Mouse (Mus musculus) lung, embryonic 16.5 days (tissue): ENCODE measurements around the gene Spag16. TPM values are rescaled to one million over a fixed set of nuclear protein-coding genes. Genes with fewer than 3 reads are reported as not detected.

Experiments used
- ATAC-seq: fragments of 200-750 bp; cut with Nextera tagmentation; 2 replicates; pipeline ENCODE4 v1.8.0; 2017; ENCODE audit warnings: low read depth, mild to moderate bottlenecking, moderate library complexity
- H3K27ac ChIP-seq: fragments of 300-500 bp; sonication (generic); 2 replicates; pipeline ENCODE4 v1.5.1; 2014; ENCODE audit warnings: mild to moderate bottlenecking, control low read depth, low read length
- H3K27me3 ChIP-seq: fragments of 300-500 bp; sonication (generic); 2 replicates; pipeline ENCODE4 v1.6.1; 2014; ENCODE audit warnings: low read depth, low read length, mixed read lengths; ENCODE audit not compliant: control insufficient read depth, insufficient read depth
- H3K36me3 ChIP-seq: fragments of 300-500 bp; sonication (generic); 2 replicates; pipeline ENCODE4 v1.6.1; 2014; ENCODE audit warnings: low read length; ENCODE audit not compliant: control insufficient read depth, insufficient read depth
- H3K4me1 ChIP-seq: fragments of 300-500 bp; sonication (generic); replicated peaks from 2 replicates; pipeline ENCODE4 v1.6.1; 2014; ENCODE audit warnings: low read length, mixed read lengths; ENCODE audit not compliant: control insufficient read depth, insufficient read depth
- H3K4me2 ChIP-seq: fragments of 300-500 bp; sonication (generic); 2 replicates; pipeline ENCODE4 v1.6.1; 2014; ENCODE audit warnings: low read depth, low read length, control low read depth
- H3K4me3 ChIP-seq: fragments of 300-500 bp; sonication (generic); 2 replicates; pipeline ENCODE4 v1.5.1; 2014; ENCODE audit warnings: mild to moderate bottlenecking, low read length, control low read depth
- H3K9ac ChIP-seq: fragments of 300-500 bp; sonication (generic); 2 replicates; pipeline ENCODE4 v1.6.1; 2014; ENCODE audit warnings: low read length, control low read depth
- H3K9me3 ChIP-seq: fragments of 300-500 bp; sonication (generic); 2 replicates; pipeline ENCODE4 v1.6.1; 2016; ENCODE audit warnings: low read length; ENCODE audit not compliant: control insufficient read depth
- WGBS: fragments of 180-500 bp; shearing (Covaris S2); extraction: QIAGEN DNeasy Blood & Tissue Kit; methylation state at CpG from one replicate; pipeline ENCODE4 v1.1.7; 2014; 5-methylcytosine and 5-hydroxymethylcytosine counted together
- polyA plus RNA-seq: library from polyadenylated mRNA; unstranded; fragments of >200 nt; fragmentation: Nextera tagmentation; extraction: Ambion mirVana; gene quantifications from 2 replicates; pipeline ENCODE4 v1.2.1, GENCODE M21; 2015

Gene Spag16
- polyA plus RNA-seq, 1 experiment from 2014 or later = 2.2 TPM

DNA sequence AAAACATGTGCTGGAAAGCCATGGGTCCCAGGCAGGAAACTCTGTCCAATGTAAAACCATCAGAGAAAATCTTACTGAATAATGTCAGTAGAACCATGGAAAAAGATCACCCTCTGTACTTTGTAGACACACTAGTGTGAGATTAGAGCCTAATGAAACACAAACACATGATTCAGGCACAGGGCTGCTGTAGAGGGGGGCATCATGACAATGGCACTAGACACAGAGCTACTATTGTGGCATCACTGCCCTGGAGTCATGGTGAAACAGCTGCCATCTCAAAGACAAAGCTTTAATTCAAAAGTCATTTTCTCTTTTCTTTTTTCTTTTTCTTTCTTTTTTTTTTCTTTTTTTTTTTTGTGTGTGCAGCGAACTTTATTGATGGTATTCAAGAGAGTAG is 240.6 kb downstream of the Spag16 start:
- WGBS = 60% methylated on average over 1 of the region's 1 CpGs
- Histone ChIP-seq H3K4me1 (no peaks in the 10 kb centered on the region), H3K27me3 (no peaks in the 10 kb centered on the region), H3K36me3 (no peaks in the 10 kb centered on the region), H3K9ac (no peak overlapping the region), H3K4me2 (no peak overlapping the region), H3K27ac (no peak overlapping the region), H3K9me3 (no peaks in the 10 kb centered on the region), H3K4me3 (no peak overlapping the region)
- no peak for ATAC-seq

DNA sequence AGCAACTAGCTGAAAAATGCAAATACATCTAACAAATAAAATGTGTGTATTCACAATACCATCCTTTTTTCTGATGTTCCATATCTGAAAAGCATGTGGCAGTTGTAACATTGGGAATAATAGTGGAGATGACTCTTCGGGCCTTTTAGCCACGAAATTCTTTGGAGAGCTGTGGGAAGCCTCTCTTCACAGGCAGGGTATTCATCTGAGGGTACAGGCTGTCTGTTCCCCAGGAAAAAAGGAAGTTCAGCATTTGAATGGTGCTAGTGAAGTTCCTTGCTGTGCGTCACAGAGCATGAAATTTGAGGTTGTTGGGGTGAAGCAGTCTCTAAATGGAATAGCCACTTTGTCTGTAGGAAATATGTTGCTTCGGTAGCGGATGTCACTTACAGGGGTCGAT is 246.7 kb downstream of the Spag16 start:
- H3K4me2 ChIP-seq = no peak overlapping the region
- no peak overlapping the region for H3K4me3 ChIP-seq
- 71% methylated on average over 6 of the region's 6 CpGs for WGBS
- no peaks in the 10 kb centered on the region for H3K9me3 ChIP-seq
- no peak overlapping the region for H3K27ac ChIP-seq
- ATAC-seq = no peak
- no peaks in the 10 kb centered on the region for H3K4me1 ChIP-seq
- H3K27me3 ChIP-seq = no peaks in the 10 kb centered on the region
- H3K9ac ChIP-seq = no peak overlapping the region
- H3K36me3 ChIP-seq = no peaks in the 10 kb centered on the region

DNA sequence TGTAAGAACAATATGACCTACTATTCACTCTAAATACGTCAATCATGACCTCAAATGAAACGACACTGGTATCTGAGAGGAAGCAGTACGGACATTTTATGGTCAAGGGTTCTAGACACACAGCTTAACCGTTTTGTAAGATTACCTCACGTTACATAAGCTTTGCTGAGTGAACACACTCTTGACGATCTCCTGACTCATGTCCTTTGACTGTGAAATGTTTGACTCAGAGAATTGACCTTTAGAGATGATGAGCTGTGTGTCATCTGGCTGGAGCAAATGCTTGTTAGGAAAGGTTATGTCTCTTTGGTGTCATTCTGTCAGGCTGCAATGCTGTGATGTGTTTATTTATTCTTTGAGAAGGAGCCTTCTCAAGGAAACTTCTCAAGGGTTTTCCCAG is 252.0 kb downstream of the Spag16 start:
- Histone ChIP-seq H3K4me3 (no peak overlapping the region), H3K9ac (no peak overlapping the region), H3K9me3 (no peaks in the 10 kb centered on the region), H3K4me1 (no peaks in the 10 kb centered on the region), H3K4me2 (no peak overlapping the region), H3K27ac (no peak overlapping the region), H3K27me3 (no peaks in the 10 kb centered on the region), H3K36me3 (no peaks in the 10 kb centered on the region)
- ATAC-seq = no peak
- 36% methylated on average over 6 of the region's 6 CpGs for WGBS

DNA sequence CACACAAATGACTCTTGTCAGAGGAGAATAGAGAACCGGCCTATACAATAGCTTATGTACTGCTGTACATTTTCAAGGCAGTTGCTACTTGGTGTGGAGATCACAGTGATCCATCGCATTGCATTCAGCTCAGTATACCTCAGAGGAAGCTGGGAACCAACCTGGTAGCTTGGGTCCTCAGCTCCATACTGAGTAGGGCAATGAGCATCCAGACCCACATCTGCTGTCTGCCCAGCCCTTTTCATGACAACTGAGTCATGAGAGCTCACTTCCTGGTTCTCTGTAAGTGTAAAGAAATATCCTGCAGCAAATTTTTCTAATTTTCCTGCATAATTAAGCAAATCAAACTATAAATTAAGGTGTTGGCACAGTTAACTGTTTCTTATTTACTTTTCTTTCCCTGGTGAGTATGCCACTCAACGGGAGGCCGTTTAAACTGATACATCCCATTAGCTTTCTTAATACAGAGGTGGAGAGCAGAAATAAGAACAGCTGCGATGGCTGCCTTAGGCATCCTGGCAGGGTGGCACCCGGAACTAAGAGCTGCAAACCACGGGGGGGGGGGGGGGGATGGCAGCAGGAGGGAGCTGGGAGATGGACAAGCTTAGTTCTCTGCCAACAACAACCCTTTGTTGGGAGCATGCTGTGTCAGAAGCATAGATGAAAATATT is 255.6 kb downstream of the Spag16 start:
- no peak for ATAC-seq
- H3K4me2 ChIP-seq = no peak overlapping the region
- 57% methylated on average over 7 of the region's 7 CpGs for WGBS
- no peak overlapping the region for H3K9ac ChIP-seq
- no peak overlapping the region for H3K27ac ChIP-seq
- H3K4me3 ChIP-seq = no peak overlapping the region
- no peaks in the 10 kb centered on the region for H3K27me3 ChIP-seq
- H3K9me3 ChIP-seq = no peaks in the 10 kb centered on the region
- H3K4me1 ChIP-seq = no peaks in the 10 kb centered on the region
- H3K36me3 ChIP-seq = no peaks in the 10 kb centered on the region

DNA sequence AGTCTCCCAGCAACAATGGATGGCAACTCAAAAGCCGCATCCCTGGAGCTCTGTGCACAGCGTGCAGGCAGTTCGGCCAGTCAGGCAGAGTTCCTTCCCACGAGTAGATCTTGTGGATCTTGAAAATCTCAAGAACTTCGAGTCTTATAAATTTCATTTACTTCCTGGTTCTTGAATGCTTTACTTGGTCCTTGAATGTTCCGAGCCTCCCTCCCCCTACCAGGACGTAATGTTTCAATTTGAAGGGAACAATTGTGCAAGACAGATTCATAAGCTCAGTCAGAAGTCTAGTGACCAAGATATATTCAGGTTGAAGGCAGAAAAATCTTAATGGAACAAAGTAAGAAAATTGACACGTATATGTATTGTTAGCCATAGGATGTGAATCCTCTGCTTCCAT is 277.9 kb downstream of the Spag16 start:
- no peak overlapping the region for H3K27ac ChIP-seq
- no peak overlapping the region for H3K4me3 ChIP-seq
- no peaks in the 10 kb centered on the region for H3K36me3 ChIP-seq
- H3K9me3 ChIP-seq = no peaks in the 10 kb centered on the region
- H3K4me1 ChIP-seq = no peaks in the 10 kb centered on the region
- no peak overlapping the region for H3K4me2 ChIP-seq
- ATAC-seq = no peak
- H3K9ac ChIP-seq = no peak overlapping the region
- H3K27me3 ChIP-seq = no peaks in the 10 kb centered on the region
- WGBS = 71% methylated on average over 8 of the region's 8 CpGs

DNA sequence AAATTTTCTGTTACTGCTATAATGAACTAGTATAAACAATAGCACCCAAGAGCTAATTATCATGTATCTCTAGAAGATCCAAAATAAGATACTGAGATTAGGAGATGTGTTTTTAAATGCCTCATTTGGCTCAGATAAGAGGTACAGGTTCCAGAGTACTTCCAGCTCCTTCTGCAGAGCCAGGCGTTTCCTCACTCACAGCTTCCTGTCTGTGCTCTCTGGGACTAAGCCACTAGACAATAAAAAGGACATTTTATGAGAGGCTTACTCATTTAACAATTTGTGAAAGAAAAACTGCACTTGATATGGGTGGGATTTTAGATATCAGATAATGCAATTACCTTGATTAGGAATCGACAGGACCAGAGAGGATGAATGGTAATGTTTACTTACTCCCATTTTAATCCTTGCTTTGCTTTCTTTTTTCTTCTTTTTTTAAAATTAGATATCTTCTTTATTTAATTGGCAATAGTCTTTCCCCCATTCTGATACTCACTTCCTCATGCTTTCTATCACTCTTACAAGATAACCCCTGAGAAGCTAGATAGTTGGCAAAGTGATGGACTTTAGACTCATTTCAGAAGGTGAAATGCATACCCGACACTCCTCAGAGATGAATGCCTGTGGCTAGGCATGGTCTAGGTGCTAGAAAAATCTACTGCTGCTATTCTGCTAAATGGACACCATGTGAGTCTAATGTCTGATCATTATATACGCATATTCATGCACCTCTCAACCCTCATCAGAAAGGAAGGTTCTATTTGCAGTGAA is 289.6 kb downstream of the Spag16 start:
- H3K4me3 ChIP-seq = no peak overlapping the region
- no peaks in the 10 kb centered on the region for H3K36me3 ChIP-seq
- no peaks in the 10 kb centered on the region for H3K27me3 ChIP-seq
- no peak overlapping the region for H3K4me2 ChIP-seq
- no peak overlapping the region for H3K27ac ChIP-seq
- WGBS = 79% methylated on average over 4 of the region's 4 CpGs
- no peaks in the 10 kb centered on the region for H3K4me1 ChIP-seq
- H3K9me3 ChIP-seq = no peaks in the 10 kb centered on the region
- no peak for ATAC-seq
- no peak overlapping the region for H3K9ac ChIP-seq

DNA sequence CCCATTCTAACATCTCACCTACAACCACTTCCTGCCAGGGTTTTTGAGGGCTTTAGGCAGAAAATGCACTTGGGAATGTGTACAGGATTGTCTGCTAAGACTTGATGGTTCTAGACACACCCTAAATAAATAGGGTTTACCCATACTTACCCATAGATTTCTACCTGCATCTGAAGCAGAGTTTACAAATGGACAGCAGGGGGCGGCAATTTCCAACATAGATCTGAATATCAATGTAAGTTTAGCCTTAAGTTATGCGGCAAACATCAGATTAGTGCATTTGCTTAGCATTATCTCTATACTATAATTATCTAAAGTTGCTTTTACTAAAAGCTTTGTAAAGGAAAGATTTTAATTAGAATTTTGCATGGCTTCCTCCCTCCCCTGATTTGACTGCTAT is 301.3 kb downstream of the Spag16 start:
- no peak overlapping the region for H3K27ac ChIP-seq

DNA sequence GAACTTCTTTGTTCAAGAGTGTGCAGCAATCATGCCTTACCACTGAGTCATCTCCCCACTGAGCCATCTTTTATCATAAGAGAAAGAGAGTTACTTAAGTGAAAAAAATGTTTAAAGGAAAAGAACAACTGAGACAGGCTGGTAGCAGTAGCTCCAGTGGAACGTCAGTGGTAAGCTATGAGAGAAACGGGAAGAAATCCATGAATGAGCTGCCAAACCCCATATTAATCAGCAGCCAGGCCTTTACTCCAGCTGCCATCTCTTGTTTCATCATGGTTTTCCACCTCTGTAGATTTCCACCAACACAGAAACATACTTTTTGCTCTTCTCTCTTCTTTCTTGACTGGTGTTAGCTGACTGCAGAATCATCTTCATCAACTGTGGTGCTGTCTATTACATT is 308.8 kb downstream of the Spag16 start:
- H3K9me3 ChIP-seq = no peaks in the 10 kb centered on the region
- H3K4me1 ChIP-seq = no peaks in the 10 kb centered on the region
- 61% methylated on average over 2 of the region's 2 CpGs for WGBS
- no peak overlapping the region for H3K27ac ChIP-seq
- H3K4me2 ChIP-seq = no peak overlapping the region
- no peak for ATAC-seq
- H3K36me3 ChIP-seq = no peaks in the 10 kb centered on the region
- H3K27me3 ChIP-seq = no peaks in the 10 kb centered on the region
- H3K9ac ChIP-seq = no peak overlapping the region
- no peak overlapping the region for H3K4me3 ChIP-seq

More for the DNA sequence above, 301.3 kb downstream of the Spag16 start:
- no peaks in the 10 kb centered on the region for H3K4me1 ChIP-seq
- H3K4me2 ChIP-seq = no peak overlapping the region
- ATAC-seq = no peak
- H3K27me3 ChIP-seq = no peaks in the 10 kb centered on the region
- no peaks in the 10 kb centered on the region for H3K36me3 ChIP-seq
- H3K9ac ChIP-seq = no peak overlapping the region
- WGBS = 58% methylated on average over 2 of the region's 2 CpGs
- H3K4me3 ChIP-seq = no peak overlapping the region
- H3K9me3 ChIP-seq = no peaks in the 10 kb centered on the region

DNA sequence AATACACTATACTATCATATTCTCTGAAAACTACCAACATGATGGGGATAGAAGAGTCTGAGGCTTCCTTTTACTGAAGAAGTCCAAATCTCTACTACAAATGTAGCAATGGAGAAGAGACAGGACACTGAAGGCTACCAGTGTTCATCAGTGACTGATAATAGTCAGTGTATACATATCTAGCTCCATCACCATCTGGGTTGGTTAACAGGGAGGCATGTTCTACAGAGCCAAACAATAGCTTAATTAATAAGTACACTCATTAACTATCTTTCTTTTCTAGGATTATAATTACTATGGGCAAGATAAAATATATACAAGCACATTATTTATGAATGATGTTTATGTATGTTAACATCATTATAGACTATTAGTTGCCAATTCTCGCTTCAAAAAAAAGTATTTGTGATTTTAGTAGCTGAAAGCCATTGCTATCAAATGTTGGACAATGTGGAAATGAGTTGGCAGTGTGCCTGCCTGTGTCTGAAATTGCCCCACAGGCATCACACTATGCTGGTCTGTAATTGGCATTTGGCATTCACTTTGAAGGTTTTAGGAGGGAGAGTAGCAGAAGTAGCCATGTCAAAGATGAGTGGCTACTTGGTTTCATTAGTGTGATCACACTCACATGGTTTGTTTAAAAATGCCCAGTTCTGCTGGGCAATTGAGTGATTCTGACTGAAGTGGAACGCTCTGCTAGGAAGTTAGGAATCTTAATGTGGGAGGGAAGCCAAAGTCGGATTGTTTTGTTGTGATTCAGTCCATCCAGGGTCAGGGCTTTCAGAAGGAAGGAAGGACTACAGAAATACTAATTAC is 338.8 kb downstream of the Spag16 start:
- WGBS = 42% methylated on average over 3 of the region's 3 CpGs
- Histone ChIP-seq H3K9ac (no peak overlapping the region), H3K9me3 (no peaks in the 10 kb centered on the region), H3K4me3 (no peak overlapping the region), H3K27me3 (no peaks in the 10 kb centered on the region), H3K27ac (no peak overlapping the region), H3K4me2 (no peak overlapping the region), H3K4me1 (no peaks in the 10 kb centered on the region), H3K36me3 (no peaks in the 10 kb centered on the region)
- ATAC-seq = no peak
